Mouse (Mus musculus) embryonic stem cell, embryonic (primary cell): ENCODE data around the gene Ctrb1.

ENCODE experiments used
- CTCF ChIA-PET, 4 experiments: fragments of 300-600 bp in 2 of 4; fragments of 350-600 bp in 2 of 4; sonication (Branson Sonifier 250); formaldehyde crosslinking; loops; one replicate each; lab custom pipeline; 2022; ENCODE audit warnings: inconsistent platforms in 2 of 4; lab: Charles Lee
- POLR2A ChIA-PET, 4 experiments: fragments of 300-600 bp in 2 of 4; fragments of 350-600 bp in 2 of 4; sonication (Branson Sonifier 250); formaldehyde crosslinking; loops; one replicate each; lab custom pipeline; 2022; ENCODE audit warnings: antibody characterized with exemption in 4 of 4, inconsistent platforms in 1 of 4; lab: Charles Lee

The Ctrb1 gene

DNA sequence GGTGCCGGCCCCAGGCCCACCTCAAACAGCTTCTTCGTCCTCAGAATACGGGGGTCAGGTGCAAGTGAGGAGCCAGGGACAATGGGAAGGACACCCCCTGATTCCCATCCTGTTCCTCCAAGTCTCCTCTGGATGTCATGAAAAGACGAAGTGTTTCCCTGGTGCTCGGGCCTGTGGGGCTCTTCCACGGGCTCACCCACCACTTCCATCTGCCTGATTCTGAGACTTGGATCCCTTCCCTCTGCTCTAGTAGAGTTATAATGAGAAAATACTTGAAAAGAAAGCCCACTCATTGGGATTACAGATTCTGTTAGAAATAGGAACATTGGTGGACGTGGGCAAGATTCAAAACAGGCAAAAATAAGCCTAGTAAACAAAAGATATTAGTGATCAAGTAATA lies 12.0 kb downstream of the Ctrb1 start:
- ChIA-PET CTCF (interaction anchor here in 1 of 4 experiments (0.9 kb wide), 1 partner anchor 356 kb away, joined by 3 read pairs; no protein-coding TSS in a partner anchor), POLR2A (interaction anchor here in 1 of 4 experiments (1.0 kb wide), 1 partner anchor 14 kb away, joined by 3 read pairs; no protein-coding TSS in a partner anchor)

- ChIA-PET CTCF (interaction anchor here in 1 of 4 experiments (0.9 kb wide), 1 partner anchor 357 kb away, joined by 3 read pairs; no protein-coding TSS in a partner anchor), POLR2A (interaction anchor here in 1 of 4 experiments (1.0 kb wide), 1 partner anchor 15 kb away, joined by 3 read pairs; no protein-coding TSS in a partner anchor)
Measured at GRCm38 (mm10) chr8:111678111-111678510, 12.7 kb downstream of the Ctrb1 start.

- ChIA-PET CTCF (interaction anchor here (0.6 to 2.0 kb wide), 52 partner anchors 8 to 376 kb away, joined by 3 to 14 read pairs (median 4); partner anchors contain the start of genes Zfp1 (in 2 of the 4), Bcar1 (in 1 of the 4), Fa2h (in 1 of the 4) and Znrf1 (in 1 of the 4)), POLR2A (interaction anchor here (0.6 to 1.2 kb wide), 10 partner anchors 10 to 913 kb away, joined by 3 to 5 read pairs (median 3); no protein-coding TSS in a partner anchor)
Measured at GRCm38 (mm10) chr8:111676237-111676636, 14.6 kb downstream of the Ctrb1 start.

DNA sequence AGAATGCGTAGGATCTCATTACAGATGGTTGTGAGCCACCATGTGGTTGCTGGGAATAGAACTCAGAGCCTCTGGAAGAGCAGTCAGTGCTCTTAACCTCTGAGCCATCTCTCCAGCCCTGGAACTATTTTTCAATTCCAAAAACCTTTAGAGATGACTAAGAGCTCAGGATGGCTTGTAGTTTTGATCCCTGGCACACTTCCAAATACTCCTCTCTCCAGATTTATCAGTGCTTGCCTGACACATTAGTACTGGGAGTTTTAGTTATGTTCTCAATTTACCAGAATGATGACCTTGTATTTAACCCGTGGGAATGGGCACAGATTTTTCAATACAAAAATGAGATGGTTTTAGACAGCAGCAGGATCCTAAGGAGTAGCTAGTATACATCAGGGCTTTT lies 24.1 kb downstream of the Ctrb1 start:
- ChIA-PET POLR2A (no interaction called here), CTCF (interaction anchor here in 3 of 4 experiments (0.5 to 3.1 kb wide), 5 partner anchors 9 to 332 kb away, joined by 3 to 14 read pairs (median 3); no protein-coding TSS in a partner anchor)

GRCm38 (mm10) chr8:111662473-111662872 lies 28.3 kb downstream of the Ctrb1 start:
- ChIA-PET CTCF (interaction anchor here in 3 of 4 experiments (0.6 to 2.4 kb wide), 8 partner anchors 14 to 324 kb away, joined by 3 to 9 read pairs (median 4); partner anchors contain the start of gene Znrf1 (in 2 of the 3)), POLR2A (interaction anchor here in 1 of 4 experiments (1.4 to 3.8 kb wide), 3 partner anchors 10 to 14 kb away, joined by 3 to 14 read pairs (median 5); no protein-coding TSS in a partner anchor)

- ChIA-PET CTCF (no interaction called here), POLR2A (interaction anchor here in 1 of 4 experiments (0.8 kb wide), 1 partner anchor 10 kb away, joined by 3 read pairs; no protein-coding TSS in a partner anchor)
Measured at GRCm38 (mm10) chr8:111658819-111659423, 31.9 kb downstream of the Ctrb1 start.

DNA sequence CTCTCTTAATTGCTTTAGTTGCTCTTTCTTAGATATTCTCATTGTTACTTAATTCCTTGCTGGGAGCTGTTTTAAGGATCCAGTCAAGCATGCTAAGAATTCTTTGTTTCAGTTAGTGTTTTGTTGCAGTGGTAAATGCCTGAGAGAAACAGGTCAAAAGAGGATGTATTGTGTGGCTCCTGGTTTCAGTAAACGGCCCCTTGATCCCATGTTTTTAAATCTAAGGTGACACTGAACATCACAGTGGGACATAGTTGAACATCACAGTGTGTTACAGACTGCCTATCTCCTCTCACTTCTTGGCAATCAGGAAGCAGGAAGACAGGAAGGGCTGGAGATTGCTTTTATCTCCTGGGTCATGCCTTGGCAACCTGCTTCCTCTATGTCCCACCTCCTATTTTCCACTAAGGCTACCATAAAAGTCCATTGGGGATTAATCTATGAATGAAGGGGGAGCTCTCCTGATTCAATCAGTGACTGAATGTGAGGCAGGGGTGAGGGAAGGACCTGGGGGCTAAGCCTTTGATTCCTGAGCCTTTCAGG lies 33.4 kb downstream of the Ctrb1 start:
- POLR2A ChIA-PET = interaction anchor here in 3 of 4 experiments (0.7 to 1.6 kb wide), 5 partner anchors 9 to 88 kb away, joined by 3 to 4 read pairs (median 3); no protein-coding TSS in a partner anchor
- CTCF ChIA-PET = interaction anchor here in 1 of 4 experiments (1.0 to 1.4 kb wide), 2 partner anchors 10 to 41 kb away, joined by 3 read pairs; no protein-coding TSS in a partner anchor

DNA sequence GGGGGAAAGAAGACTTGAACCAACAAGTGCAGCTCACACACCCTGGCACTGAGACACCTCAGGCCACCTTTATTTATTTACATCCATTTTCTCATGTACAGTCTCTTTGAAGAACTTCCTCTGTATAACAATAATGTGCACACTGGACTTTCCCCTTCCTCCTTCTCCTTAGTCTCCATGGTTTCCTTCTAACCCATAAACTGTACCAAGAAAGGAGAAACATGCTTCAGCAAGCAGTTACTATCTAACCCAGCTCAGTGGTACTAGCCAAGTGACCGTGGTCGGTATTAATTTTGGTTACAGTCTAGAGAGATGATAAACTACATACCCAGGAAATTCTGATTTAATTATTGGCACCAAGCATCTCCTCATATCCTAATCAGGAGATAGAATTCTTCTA lies 37.3 kb downstream of the Ctrb1 start:
- ChIA-PET POLR2A (interaction anchor here in 3 of 4 experiments (1.0 to 1.6 kb wide), 4 partner anchors 9 to 11 kb away, joined by 3 to 5 read pairs (median 4); partner anchors contain the start of gene Zfp1 (in 3 of the 3)), CTCF (no interaction called here)

DNA sequence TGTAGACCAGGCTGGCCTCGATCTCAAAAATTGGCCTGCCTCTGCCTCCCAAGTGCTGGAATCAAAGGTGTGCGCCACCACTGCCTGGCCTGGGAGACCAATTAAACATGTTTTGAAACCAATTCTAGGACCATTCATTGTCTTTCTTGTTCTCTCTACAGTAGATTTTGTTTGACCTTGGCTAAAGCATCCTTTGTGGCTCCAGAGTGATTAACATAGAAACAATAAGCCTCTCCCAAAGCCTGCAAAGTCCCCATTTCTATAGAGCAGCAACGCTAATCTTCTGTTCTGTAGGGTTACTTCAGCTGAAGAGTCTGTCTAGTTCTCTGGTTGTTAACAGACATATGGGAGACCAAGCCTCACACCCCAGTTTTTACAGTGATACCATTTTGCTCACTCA lies 40.2 kb downstream of the Ctrb1 start:
- CTCF ChIA-PET = no interaction called here
- POLR2A ChIA-PET = interaction anchor here (0.6 to 2.2 kb wide), 7 partner anchors 12 to 897 kb away, joined by 3 to 5 read pairs (median 3); no protein-coding TSS in a partner anchor

DNA sequence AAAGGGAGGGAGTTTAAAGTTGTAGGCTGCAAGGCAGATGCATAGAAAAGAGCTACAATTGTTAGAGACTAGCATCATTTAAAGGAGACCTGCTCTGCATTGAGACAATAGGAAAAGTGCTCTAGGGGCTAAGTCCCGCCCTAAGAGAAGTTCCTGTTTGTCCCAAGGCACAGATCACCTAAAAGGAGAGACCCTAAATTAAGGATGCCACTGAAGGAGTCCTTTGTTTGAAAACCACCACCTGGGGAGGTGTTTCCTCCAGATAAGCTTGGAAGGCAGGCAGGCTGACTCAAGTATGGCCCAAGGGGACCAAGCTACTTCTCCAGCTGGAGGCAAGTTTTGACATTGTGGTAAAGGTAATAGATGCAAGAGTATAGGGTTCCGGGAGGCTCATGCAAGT lies 42.0 kb downstream of the Ctrb1 start:
- POLR2A ChIA-PET = interaction anchor here (0.5 to 3.2 kb wide), 34 partner anchors 8 to 1726 kb away, joined by 3 to 18 read pairs (median 4); partner anchors contain the start of genes Ldhd (in 2 of the 4) and Gabarapl2 (in 1 of the 4)
- CTCF ChIA-PET = interaction anchor here (0.5 to 1.5 kb wide), 9 partner anchors 23 to 382 kb away, joined by 3 to 9 read pairs (median 3); no protein-coding TSS in a partner anchor

DNA sequence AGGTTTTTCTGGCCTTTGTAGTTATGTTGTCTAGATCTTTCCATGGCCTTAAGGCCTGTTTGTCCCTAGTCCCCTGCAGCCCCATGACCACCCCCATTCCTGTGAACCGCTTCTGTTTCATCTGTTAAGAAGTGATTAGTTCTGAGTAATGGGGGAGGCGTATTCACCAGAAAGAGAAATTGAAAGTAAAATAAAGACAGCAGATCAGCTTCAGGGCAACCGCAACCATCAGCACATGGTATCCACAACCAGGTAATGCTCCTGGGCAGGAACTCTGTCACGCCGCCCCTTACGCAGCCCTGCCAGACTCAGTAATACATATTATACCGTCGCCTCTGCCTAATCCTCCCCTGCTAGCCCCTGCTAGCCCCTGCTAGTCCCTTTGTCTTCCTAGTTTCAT lies 45.1 kb downstream of the Ctrb1 start:
- ChIA-PET POLR2A (no interaction called here), CTCF (no interaction called here)

DNA sequence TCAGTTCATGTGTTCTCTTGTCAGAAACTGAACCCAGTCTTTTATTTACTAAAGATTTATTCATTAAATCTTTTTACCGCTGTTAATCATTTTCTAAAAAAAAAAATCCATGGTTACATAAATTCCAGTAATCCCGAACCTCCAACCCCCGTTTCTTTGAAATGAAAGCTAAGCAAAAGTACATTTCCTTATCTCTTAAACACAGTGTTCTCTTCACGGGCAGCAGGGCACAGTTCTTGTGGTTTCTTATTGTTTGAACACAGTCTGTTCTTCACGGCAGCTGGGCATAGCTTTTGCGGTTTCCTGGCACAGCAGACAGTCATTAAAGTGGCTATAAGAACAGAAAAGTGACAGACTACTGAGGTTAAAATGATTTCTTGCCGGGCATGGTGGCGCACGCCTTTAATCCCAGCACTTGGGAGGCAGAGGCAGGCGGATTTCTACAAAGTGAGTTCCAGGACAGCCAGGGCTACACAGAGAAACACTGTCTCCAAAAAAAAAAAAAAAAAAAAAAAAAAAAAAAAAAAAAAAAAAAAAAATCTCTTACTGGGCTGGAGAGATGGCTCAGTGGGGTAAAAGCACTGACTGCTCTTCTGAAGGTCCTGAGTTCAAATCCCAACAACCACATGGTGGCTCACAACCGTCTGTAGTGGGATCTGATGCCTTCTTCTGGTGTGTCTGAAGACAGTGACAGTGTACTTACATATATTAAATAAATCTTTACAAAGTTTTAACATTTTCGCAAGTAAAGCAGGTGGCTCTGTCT lies 46.3 kb downstream of the Ctrb1 start:
- CTCF ChIA-PET = interaction anchor here (0.6 to 1.4 kb wide), 5 partner anchors 15 to 282 kb away, joined by 3 to 5 read pairs (median 4); partner anchors contain the start of gene Znrf1 (in 1 of the 4)
- POLR2A ChIA-PET = interaction anchor here in 2 of 4 experiments (0.5 to 2.5 kb wide), 13 partner anchors 10 to 177 kb away, joined by 3 to 18 read pairs (median 4); partner anchors contain the start of gene Znrf1 (in 2 of the 2)

DNA sequence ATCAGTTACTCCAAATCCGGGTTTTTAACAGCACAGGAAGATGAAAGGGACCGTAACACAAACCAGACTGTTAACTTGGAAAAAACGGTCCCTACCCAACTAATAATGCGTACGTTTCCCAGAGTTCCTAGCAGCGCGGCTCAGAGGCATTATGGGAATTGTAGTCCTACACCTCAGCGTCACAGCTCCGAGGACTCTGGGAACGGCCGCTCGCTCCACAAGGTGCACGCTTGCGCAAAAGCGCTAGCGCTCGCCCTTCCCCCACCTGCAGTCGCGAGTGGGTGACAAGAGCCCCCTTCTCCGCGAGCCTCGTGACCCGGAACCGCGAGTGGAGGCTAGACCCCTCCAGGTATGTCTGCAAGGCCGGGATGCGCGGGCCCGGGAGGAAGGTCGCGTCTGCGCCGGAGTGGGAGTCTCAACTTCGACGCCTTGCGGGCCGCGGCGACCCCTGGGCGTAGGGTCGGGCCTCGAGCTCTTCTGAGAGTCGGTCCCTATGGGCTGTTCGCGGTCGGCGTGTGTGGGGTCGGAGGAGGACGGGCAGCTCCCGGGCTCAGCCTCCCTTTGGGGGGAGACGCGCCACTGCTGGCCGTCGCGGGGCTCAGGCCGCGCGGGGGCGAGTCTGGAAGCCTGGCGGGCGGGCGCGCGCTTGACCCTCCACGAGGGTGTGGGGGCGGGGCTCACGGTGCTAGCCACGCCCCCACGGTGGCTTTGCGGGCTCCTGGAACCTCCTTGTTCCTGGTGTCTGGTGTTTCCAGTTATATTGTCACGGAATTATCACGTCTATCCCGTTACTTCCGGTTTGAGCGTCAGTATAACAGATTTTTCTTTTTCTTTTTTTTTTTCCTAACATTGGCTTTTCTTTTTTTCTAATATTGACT lies 47.3 kb downstream of the Ctrb1 start, which contains the start of gene Zfp1:
Gene Zfp1 (plus strand): TSS at position 138 of the 878 bp plus-strand sequence.
- POLR2A ChIA-PET = interaction anchor here (0.5 to 2.5 kb wide), 51 partner anchors 8 to 1852 kb away, joined by 3 to 18 read pairs (median 4); partner anchors contain the start of genes Ldhd (in 2 of the 4), Znrf1 (in 2 of the 4) and Cfdp1 (in 1 of the 4)
- CTCF ChIA-PET = interaction anchor here (0.5 to 1.8 kb wide), 12 partner anchors 14 to 133 kb away, joined by 3 to 8 read pairs (median 4); partner anchors contain the start of gene Znrf1 (in 1 of the 4)

DNA sequence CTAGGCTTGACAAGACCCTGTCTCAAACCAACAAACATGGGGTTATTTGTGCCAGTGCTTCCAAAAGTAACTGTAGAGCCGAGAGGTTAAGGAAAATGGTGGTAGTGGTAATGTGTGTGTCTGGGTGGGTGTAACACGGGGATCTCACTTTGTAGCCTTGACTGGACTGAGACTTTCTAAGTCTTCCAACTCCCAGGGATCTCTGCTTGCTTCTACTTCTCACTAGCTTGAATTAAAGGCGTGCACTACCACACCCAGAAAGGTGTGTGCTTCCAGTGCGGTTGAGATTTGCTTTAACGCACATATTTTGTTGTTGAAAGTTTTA lies 47.9 kb downstream of the Ctrb1 start:
- CTCF ChIA-PET = interaction anchor here in 3 of 4 experiments (0.6 to 1.8 kb wide), 8 partner anchors 16 to 132 kb away, joined by 3 to 8 read pairs (median 4); no protein-coding TSS in a partner anchor
- POLR2A ChIA-PET = interaction anchor here (0.5 to 2.5 kb wide), 41 partner anchors 8 to 673 kb away, joined by 3 to 18 read pairs (median 4); partner anchors contain the start of genes Ldhd (in 2 of the 4), Cfdp1 (in 1 of the 4) and Znrf1 (in 1 of the 4)

DNA sequence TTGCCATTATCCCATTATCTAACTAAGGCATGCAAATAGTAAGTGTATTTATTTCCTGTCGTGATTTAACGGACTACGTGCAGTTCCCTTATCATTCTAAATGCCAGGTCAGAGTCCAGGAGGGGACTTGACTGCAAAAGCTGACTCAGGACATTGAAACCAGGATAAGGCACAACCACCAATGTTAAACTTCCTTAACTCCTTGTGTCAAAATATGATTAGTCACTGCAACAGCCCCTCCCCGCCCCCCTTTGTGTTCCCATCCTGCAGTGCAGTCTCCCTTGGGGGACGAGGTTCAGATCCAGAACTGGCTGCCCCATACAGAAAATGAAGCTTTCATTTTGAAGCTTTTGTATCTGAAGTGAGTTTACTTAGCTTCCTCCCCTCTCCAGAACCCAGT lies 48.3 kb downstream of the Ctrb1 start:
- ChIA-PET CTCF (interaction anchor here in 3 of 4 experiments (0.6 to 1.8 kb wide), 6 partner anchors 16 to 132 kb away, joined by 3 to 8 read pairs (median 4); no protein-coding TSS in a partner anchor), POLR2A (interaction anchor here (0.6 to 2.5 kb wide), 27 partner anchors 9 to 371 kb away, joined by 3 to 18 read pairs (median 4); partner anchors contain the start of genes Ldhd (in 2 of the 4) and Znrf1 (in 1 of the 4))

- POLR2A ChIA-PET = interaction anchor here in 1 of 4 experiments (0.6 kb wide), 1 partner anchor 244 kb away, joined by 4 read pairs; no protein-coding TSS in a partner anchor
- CTCF ChIA-PET = interaction anchor here in 1 of 4 experiments (0.7 kb wide), 1 partner anchor 10 kb away, joined by 3 read pairs; no protein-coding TSS in a partner anchor
Measured at GRCm38 (mm10) chr8:111641064-111641463, 49.7 kb downstream of the Ctrb1 start.
